Mouse (Mus musculus) hematopoietic stem cell, adult 5-6 weeks (primary cell): Measurements from ENCODE around the gene Pan2. TPM values are rescaled to one million over a fixed set of nuclear protein-coding genes. Genes with fewer than 3 reads are reported as not detected.
"Not testable (repeated sequence)": the region's sequence is repeated elsewhere in the genome, so short reads cannot be mapped to it uniquely, and the experiment has no call there.

ENCODE experiments used
- ATAC-seq, 2 experiments: fragments of 125-278 bp in 1 of 2; replicated peaks in 1 of 2; 2 replicates each; pipeline ENCODE4 v1.8.0; 2016 to 2017; ENCODE audit warnings: inconsistent platforms in 2 of 2, mild to moderate bottlenecking in 2 of 2, moderate number of reproducible peaks in 2 of 2, low read depth in 1 of 2, moderate TSS enrichment in 1 of 2; ENCODE audit not compliant: low FRiP score in 2 of 2, poor library complexity in 2 of 2, severe bottlenecking in 2 of 2, insufficient read depth in 1 of 2, low TSS enrichment in 1 of 2
- total RNA-seq: library from RNA; stranded (forward); fragments of 172-1452, 232-1000 nt; gene quantifications from 2 replicates; pipeline ENCODE4 v1.2.3, GENCODE M21; 2017

Pan2 gene
- total RNA-seq, 1 experiment from 2014 or later = 12.7 TPM

DNA sequence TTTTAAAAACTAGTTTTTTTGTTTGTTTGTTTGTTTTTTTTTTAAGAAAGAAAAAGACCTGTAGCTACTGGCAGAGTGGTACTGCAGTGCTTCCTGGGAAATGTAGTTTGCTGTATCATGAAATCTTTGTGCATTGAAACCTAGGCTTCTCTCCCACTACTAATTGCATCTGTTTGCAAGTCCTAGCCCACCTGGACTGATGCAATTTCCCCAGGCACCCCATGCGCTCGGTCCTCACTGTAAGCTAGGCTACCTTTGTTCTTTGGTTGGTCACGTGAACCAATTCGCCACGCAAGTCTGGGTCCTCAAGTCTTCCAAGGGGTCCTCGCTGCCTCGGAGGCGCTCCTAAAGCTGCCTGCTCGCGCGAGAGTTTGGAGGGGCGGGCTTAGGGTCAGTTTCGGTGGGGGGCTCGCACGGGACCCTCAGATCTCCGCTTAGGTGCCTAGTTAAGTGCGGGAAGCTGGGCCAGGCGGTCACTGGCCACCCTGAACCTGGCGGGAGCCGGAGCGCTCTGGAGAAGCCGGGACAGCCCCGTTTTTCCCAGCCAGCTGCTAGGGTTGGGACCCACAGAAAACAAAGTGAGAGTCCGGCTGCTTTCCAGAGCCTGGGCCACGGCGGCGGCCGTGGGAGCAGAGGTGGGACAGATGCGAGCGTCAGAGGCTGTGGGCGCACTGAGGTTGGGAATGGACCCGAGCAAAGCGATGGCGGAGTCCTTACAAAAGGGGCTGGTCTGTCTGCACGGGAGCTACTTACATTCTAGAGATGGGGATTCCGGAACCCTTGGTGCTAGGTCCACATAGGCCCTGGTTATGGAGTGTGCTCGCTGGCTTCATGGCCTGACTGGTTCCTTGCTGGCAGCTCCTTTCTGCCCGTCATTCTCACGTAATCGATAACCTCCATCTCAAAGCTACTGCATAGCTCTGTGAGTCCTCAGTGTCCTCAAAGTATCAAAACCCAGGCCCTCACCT is 19.3 kb downstream of the Pan2 start, which contains the start of gene Cnpy2:
Gene Cnpy2, plus strand, starts transcription at position 319 of the 968 bp plus-strand sequence.
- peak; percentile 88 to 92 for ATAC-seq

DNA sequence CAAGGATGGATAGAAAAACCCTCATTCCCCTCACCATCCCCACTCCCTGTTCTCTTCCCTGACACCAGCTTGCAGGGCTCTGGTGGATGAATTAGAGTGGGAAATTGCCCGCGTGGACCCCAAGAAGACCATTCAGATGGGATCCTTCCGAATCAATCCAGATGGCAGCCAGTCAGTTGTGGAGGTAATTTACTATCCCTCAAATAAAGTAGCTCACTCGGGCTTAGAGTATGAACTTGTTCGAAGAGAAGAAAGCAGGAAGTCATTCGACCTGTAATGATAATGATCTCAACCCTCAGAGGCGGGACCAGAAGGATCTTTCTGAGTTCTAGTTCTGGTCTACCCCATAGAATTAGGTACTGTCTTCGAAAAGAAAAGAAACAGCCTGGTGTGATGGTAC is 20.4 kb downstream of the Pan2 start:
- no peak for ATAC-seq

DNA sequence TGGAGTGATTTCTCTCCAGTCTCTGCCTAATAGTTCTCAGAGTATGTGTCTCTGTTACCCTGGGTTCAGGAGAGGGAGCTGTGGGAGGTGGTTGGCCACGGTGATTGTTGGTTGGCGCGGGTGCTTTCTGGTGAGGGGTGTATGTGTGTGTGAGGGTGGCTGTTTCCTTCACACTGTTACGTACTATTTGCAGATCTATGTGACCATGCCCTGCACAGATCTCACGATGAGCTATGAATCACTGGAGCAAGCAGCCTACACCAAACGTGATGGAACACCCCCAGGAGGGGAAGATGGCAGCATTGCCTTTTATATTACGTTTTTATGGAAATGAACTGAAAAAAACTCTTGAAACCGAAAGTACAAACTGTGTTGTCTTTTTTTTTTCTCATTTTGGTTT is 23.7 kb downstream of the Pan2 start:
- no peak for ATAC-seq

DNA sequence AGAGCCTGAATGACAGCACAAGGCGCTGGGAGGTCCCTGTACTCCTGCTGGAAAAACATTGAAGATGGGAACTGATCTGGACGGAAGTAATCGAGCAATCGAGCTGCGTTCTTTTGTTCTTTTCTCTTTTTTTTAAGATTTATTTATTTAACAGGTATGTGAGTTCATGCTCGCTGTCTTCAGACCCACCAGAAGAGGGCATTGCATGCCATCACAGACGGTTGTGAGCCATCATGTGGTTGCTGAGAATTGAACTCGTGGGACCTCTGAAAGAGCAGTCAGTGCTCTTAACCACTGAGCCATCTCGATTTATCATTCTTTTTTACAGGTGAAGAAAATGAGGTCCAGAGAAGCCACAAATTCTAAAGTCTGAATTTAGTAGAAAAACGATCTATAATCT is 24.5 kb downstream of the Pan2 start:
- ATAC-seq = no peak

DNA sequence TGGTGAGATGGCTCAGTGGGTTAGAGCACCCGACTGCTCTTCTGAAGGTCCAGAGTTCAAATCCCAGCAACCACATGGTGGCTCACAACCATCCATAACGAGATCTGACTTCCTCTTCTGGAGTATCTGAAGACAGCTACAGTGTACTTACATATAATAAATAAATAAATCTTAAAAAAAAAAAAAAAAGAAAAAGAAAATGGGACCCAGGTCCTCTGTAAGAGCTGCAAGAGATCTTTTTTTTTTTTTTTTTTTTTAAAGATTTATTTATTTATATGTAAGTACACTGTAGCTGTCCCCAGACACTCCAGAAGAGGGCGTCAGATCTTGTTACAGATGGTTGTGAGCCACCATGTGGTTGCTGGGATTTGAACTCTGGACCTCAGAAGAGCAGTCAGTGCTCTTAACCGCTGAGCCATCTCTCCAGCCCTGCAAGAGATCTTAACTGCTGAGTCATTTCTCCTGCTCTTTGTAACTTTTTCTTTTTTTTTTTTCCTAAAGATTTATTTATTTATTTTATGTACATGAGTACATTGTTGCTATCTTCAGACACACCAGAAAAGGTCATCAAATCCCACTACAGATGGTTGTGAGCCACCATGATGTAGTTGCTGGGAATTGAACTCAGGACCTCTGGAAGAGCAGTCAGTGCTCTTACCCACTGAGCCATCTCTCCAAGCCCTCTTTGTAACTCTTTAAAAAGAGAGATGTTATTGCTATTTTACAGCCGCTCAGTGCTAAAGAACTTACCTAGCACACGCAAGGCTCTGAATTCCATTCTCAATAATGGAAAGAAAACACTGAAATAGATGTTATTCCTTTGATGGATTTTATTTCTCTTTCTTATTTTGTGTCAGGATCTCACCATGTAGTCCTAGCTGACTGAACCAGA is 29.5 kb downstream of the Pan2 start:
- ATAC-seq = not testable (repeated sequence)

DNA sequence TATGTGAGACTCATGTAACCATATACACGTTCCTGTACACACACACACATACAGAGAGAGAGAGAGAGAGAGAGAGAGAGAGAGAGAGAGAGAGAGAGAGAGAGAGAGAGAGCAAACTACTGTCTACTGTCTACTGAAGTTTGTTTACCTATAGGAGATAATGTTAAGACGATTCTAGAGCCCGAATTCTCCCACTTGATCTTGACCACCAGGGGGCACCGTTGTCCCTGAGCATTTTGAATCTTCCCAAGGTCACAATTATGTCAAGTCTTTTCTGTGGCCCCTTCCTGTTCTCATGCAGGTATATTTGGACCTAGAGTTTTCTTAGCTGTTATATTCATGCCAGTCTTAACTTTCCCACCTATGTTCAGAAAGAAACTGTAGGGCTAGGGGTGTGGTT is 32.4 kb downstream of the Pan2 start:
- no peak; a peak in 1 of 4 replicates for ATAC-seq

DNA sequence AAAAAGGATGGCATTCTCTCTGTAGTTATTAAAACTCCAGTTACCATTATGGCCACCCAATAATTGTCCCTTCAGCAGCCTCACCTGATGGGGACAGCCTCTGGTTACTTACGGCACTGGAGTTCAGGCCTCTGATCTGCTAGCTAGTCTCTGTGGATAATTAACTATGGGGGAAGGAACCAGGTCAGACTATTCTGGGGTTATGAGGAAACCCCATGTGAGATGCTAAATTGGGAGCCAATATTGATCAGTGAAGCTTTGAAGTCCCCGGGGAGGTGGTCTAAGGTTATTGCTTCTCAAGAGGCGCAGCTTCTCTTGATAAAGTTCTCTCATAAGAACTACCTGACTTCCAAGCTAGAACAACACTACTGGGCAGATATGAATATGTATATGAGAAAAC is 33.1 kb downstream of the Pan2 start:
- ATAC-seq = no peak

GRCm38 (mm10) chr10:128336597-128336996 is 33.5 kb downstream of the Pan2 start:
- ATAC-seq = no peak

DNA sequence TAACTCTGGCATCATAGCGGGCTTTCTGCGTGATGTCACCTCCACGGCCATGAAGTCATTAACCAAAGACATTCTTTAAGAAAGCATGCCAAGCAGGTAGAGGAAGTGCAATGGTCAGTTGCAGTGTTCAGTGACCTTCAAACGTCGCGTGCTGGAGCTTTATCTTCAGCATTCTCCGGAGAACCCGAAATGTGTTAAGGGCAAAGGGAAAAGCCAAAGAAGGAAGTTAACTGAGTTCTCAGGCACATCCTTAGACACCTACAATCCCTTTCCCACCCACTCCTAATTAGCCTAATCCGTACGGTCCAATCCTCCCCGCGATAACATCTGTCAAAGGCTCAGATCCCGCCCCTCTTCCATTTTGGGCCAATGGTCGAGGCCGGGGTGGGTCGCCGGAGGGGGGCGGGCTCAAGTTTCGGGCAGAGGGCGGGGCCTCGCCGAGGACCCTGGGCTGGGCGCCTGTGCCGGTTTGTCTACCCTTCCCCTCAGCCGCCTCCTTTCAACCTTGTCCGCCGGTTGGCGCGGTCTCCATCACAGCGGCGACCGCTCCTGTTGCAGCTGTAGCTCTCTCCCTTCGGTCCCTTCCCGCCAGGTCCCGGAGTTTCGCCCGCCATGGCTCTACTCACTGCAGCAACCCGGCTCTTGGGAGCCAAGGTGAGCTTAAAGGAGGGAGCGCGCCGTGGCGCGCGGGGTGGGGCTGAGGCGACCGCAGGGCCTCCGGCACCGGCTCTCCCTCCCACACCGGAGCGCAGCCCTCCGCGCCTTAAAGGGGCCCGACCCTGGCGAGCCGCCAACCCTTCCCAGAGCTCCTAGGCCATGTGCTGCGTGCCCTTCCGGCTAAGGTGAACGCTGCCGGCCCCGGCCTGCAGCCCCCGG is 34.4 kb downstream of the Pan2 start, which contains the start of gene Cs:
Gene Cs, plus strand, starts transcription at position 429 of the 876 bp plus-strand sequence.
- peak; percentile 95 to 97 for ATAC-seq

- ATAC-seq = peak in 1 of 2 experiments; percentile 33; a peak in 1 of 4 replicates
Measured at GRCm38 (mm10) chr10:128338415-128338814, 35.3 kb downstream of the Pan2 start.

GRCm38 (mm10) chr10:128338948-128339347 is 35.8 kb downstream of the Pan2 start:
- no peak for ATAC-seq

DNA sequence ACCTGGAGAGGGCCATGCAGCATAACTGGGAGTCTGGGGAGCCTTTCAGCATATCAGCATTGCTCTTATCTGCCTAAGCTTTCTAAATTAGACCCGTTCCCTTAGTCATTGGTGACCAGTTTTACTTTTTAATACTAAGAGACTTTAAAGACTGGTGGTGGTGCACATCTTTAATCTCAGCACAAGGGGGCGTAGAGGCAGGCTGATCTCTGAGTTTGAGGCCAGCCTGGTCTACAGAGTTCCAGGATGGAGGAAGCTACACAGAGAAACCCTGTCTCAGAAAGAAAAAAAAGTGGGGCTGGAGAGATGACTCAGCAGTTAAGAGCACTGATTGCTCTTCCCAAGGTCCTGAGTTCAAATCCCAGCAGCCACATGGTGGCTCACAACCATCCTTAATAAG is 37.1 kb downstream of the Pan2 start:
- ATAC-seq = no peak

- no peak for ATAC-seq
Measured at GRCm38 (mm10) chr10:128343436-128343835, 40.3 kb downstream of the Pan2 start.

GRCm38 (mm10) chr10:128344568-128345275 is 41.6 kb downstream of the Pan2 start:
- peak; percentile 88 to 97 for ATAC-seq

GRCm38 (mm10) chr10:128347541-128347940 is 44.4 kb downstream of the Pan2 start:
- no peak for ATAC-seq

GRCm38 (mm10) chr10:128358796-128359195 is 55.7 kb downstream of the Pan2 start:
- ATAC-seq = peak in 1 of 2 experiments; percentile 45; a peak in 1 of 4 replicates
